Mouse (Mus musculus) ES-E14 (cell line): ENCODE results near the gene Gm10198. TPM values are rescaled to one million over a fixed set of nuclear protein-coding genes. Genes with fewer than 3 reads are reported as not detected.
A peak's percentile ranks its signal among the peaks of the same experiment; 100 is the strongest.

Experiments used
- DNase-seq: peaks from one replicate; pipeline ENCODE4 v3.0.0-alpha.2; 2013; ENCODE audit warnings: low read depth, low spot score
- H3K27ac ChIP-seq: 2 replicates; pipeline ENCODE4 v1.5.1; 2012; ENCODE audit warnings: low read depth, mild to moderate bottlenecking, low read length, moderate library complexity, mixed read lengths; ENCODE audit not compliant: poor library complexity, insufficient read depth, severe bottlenecking
- H3K36me3 ChIP-seq: 2 replicates; pipeline ENCODE4 v1.6.1; 2012; ENCODE audit warnings: mild to moderate bottlenecking, low read length, moderate library complexity, mixed read lengths; ENCODE audit not compliant: control insufficient read depth, poor library complexity, insufficient read depth, severe bottlenecking
- H3K4me1 ChIP-seq, 2 experiments: fragments of 150-350 bp in 1 of 2; sonication (generic) in 1 of 2; 2 replicates each; pipeline ENCODE4 v1.6.1; 2012; ENCODE audit warnings: low read length in 2 of 2, mild to moderate bottlenecking in 1 of 2, mixed read lengths in 1 of 2; ENCODE audit not compliant: control insufficient read depth in 2 of 2, insufficient read depth in 2 of 2, poor library complexity in 1 of 2
- H3K4me3 ChIP-seq, 2 experiments: fragments of 150-350 bp in 1 of 2; sonication (generic) in 1 of 2; 2 replicates each; pipeline ENCODE4 v1.5.1; 2012; ENCODE audit warnings: low read length in 2 of 2, low read depth in 1 of 2, mild to moderate bottlenecking in 1 of 2, mixed read lengths in 1 of 2; ENCODE audit not compliant: insufficient read depth in 1 of 2, poor library complexity in 1 of 2, severe bottlenecking in 1 of 2
- H3K9ac ChIP-seq: 2 replicates; pipeline ENCODE4 v1.6.1; 2012; ENCODE audit warnings: low read depth, mild to moderate bottlenecking, low read length, mixed read lengths; ENCODE audit not compliant: poor library complexity, insufficient read depth, severe bottlenecking
- H3K9me3 ChIP-seq: fragments of 150-350 bp; sonication (generic); 2 replicates; pipeline ENCODE4 v1.6.1; 2012; ENCODE audit warnings: low read depth, mild to moderate bottlenecking, low read length; ENCODE audit not compliant: control insufficient read depth, insufficient read depth
- CHD2 ChIP-seq: IDR thresholded peaks from 2 replicates; pipeline ENCODE4 v1.6.1; 2014; ENCODE audit warnings: mild to moderate bottlenecking, low read depth, low read length, inconsistent platforms
- HCFC1 ChIP-seq: IDR thresholded peaks from 2 replicates; pipeline ENCODE4 v1.6.1; 2012; ENCODE audit warnings: low read length, inconsistent platforms, borderline replicate concordance; ENCODE audit not compliant: insufficient read depth
- MAFK ChIP-seq: IDR thresholded peaks from 2 replicates; pipeline ENCODE4 v1.6.1; 2014; ENCODE audit warnings: mild to moderate bottlenecking, low read depth, low read length, inconsistent platforms; ENCODE audit not compliant: insufficient read depth
- ZC3H11A ChIP-seq: IDR thresholded peaks from 2 replicates; pipeline ENCODE4 v1.6.1; 2012; ENCODE audit warnings: low read depth, mild to moderate bottlenecking, inconsistent platforms, low read length, borderline replicate concordance
- ZNF384 ChIP-seq: IDR thresholded peaks from 2 replicates; pipeline ENCODE4 v1.6.1; 2012; ENCODE audit warnings: low read depth, low read length, inconsistent platforms
- in situ Hi-C, 2 experiments: fragments of 600-800 bp; cut with MboI; formaldehyde crosslinking; loops; one replicate each; pipeline ENCODE4 v1.15.1; 2025; ENCODE audit warnings: low sequenced_read_pairs in 2 of 2, inconsistent platforms in 1 of 2; ENCODE audit not compliant: unreplicated experiment in 2 of 2
- total RNA-seq: library from RNA; depleted of rRNA; stranded (reverse); fragments of 300-350 nt; gene quantifications from 2 replicates; pipeline ENCODE4 v1.2.3, GENCODE M21; 2012

The Gm10198 gene
- total RNA-seq, 1 experiment = not detected

DNA sequence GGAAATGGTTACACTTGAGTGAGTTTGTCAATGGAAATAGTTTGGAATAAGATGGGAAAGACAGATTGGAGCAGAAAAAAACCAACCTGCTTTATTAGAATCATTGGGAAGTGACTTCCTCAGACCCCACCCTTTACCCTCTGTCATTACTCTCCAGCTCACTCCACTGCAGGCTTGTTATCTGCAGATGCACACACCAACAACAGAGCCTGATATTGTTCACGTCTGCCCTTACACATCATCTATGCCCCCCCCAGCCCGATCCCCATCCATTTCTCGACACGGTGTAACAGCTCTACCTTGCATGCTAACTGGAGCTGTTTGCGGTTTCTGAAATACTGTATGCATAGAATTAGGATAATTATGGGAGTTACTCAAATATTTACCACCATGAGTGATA, 12.2 kb downstream of the Gm10198 start:
- in situ Hi-C loops = no loop called here
- no peak for DNase-seq
- Histone ChIP-seq H3K4me3 (no peak overlapping the region), H3K36me3 (no peaks in the 10 kb centered on the region), H3K27ac (no peak overlapping the region), H3K4me1 (no peaks in the 10 kb centered on the region), H3K9ac (no peak overlapping the region), H3K9me3 (no peaks in the 10 kb centered on the region)
- TF ChIP-seq MAFK = no peak
- no peak for TF ChIP-seq CHD2
- no peak for TF ChIP-seq HCFC1
- no peak for TF ChIP-seq ZC3H11A
- TF ChIP-seq ZNF384 = no peak

DNA sequence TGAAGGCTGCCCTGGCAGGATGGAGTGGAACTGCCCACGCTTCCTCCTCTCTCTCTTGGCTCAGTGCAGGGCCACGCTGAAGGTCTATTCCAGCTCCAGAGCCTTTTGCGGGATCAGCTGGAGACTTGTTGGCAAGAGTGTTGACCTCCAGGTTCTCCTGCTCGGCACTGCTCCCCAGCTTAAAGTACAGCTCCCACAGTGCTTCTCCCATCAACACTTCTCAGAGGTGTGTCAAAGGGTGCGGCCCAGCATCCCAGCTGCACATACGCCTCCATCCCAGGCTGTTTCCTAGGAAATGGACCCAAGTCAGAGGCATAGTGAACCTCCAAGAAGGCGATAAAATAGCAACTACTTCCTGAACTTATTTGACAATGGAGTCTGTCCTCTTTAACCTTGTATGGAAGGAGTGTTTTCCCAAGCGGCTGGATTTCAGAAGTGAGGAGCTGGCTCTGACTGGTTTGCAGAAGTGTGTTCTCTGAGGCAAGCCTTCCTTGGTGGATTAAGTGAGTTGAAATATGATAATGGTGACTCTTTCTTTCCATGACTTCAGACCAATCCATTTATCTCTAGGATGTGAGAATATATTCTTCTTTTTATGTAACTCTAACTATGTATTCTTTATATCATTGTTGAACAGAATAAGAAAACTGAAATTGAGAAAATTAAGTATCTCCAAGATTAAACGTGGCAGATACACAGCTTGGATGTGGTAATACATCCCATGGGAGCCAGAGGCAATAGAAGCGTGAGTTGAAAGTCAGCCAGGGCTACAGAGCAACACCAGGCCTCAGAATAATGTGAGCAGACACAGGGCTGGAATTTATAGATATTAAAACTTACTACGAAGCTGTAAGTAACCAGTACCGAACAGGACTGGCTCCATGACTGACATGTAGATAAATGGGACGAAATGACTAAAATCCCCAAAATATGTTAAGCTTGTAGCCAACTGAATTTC, 23.9 kb downstream of the Gm10198 start:
- Histone ChIP-seq H3K4me3 (no peak overlapping the region), H3K27ac (no peak overlapping the region), H3K4me1 (peaks cover 0 to 2% of the 10 kb centered on the region in 2 experiments; a peak in 1 of 4 replicates), H3K9me3 (no peaks in the 10 kb centered on the region), H3K9ac (peak overlapping the region; percentile 32; the same call in 1 of the 2 replicates), H3K36me3 (no peaks in the 10 kb centered on the region)
- in situ Hi-C loops = no loop called here
- DNase-seq = peak; percentile 6
- TF ChIP-seq CHD2 (no peak), HCFC1 (no peak), ZNF384 (no peak)

DNA sequence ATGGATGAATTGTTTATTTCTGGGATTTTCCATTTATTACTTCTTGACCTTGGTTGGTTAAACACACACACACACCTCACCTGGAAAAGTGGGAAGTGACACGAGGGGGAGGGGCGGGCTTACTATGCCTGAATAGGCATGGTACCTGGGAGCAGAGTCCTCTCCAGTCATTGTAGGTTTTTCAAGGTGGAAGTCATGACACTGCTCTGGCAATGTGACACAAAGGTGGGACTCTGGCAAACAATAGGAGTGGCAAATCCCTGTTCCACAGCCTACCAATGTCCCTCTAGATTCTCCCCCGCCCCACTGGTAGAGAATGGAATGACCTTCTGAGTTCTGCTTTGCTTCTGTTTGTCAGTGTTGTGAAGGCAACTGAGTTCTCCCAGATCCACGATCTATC, 27.8 kb downstream of the Gm10198 start:
- H3K4me3 ChIP-seq = no peak overlapping the region
- no peak for DNase-seq
- H3K36me3 ChIP-seq = no peaks in the 10 kb centered on the region
- TF ChIP-seq HCFC1 (no peak), CHD2 (no peak), ZC3H11A (no peak)
- in situ Hi-C loops = no loop called here
- peaks cover 0 to 4% of the 10 kb centered on the region in 2 experiments; a peak in 1 of 4 replicates for H3K4me1 ChIP-seq
- no peak overlapping the region for H3K27ac ChIP-seq
- H3K9ac ChIP-seq = no peak overlapping the region
- H3K9me3 ChIP-seq = no peaks in the 10 kb centered on the region

DNA sequence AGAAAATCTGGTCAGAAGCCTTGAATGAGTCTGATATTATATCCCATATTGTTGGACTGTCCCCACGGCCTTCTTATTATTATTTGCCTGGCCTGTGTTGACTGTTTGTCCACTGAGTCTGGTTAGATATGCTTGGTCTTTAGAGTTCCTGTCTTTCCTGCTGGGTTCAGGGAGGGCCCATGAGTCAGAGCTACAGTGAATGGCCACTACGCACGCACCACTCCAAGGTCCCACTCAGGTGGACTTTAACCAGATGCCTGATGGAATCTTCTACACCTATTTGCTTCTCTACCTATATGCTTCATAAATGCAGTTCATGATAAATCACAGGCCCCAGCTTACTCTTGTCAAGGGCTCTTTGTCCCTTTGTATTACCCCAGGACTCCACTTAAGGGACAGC, 29.8 kb downstream of the Gm10198 start:
- Histone ChIP-seq H3K36me3 (no peaks in the 10 kb centered on the region), H3K9me3 (no peaks in the 10 kb centered on the region), H3K27ac (no peak overlapping the region), H3K4me3 (no peak overlapping the region), H3K9ac (no peak overlapping the region), H3K4me1 (0 out of 4 replicates have a peak, but pooled peaks cover 0 to 1% of the 10 kb centered on the region in 2 experiments)
- no peak for DNase-seq
- TF ChIP-seq ZNF384 (no peak), HCFC1 (no peak), CHD2 (no peak), MAFK (no peak), ZC3H11A (no peak)
- in situ Hi-C loops = no loop called here
